Mouse (Mus musculus): ENCODE measurements around the gene Ccnf.

DNA sequence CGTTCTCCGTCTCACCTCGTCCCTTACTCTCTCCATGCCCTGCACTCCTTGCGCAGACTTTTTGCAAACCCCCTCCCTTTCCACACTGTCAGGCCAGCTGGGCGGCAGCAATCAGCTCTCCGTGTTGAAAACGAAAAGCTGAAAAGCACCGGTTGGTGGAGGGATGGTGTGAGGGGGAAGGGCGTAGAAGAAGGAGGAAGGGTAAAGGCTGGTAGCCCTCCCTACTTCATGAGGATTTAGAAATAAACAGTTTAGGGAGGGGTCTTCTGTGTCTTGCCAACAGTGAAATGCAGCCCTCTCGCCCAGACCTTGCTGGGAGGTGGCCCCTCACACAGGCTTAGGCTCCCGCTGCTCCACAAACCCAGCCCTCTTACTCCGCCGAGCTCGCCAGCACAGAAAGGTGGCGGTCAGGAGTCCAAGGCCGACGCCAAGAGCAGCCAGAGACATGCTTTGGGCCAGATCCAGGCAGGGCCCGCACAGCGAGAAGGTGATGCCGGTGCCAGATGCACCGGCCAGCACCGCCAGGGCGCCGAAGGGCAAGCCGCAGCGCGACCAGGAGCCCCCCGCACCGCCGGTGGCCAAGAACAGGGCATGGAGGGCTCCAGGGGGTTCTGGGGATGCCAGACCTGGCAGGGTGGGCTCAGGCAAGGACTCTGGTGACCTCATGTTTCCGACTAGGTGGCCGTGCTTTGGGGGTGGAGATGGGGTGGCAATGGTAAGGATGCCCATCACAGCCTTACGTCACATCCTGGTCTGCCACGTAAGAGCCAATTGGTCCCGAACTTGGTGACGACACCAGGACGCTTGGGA, 39.4 kb downstream of the Ccnf start:
- TF ChIP-seq CTCF (IDR thresholded peaks at IDR 0.05), result no peak
- no peak for TF ChIP-seq EP300 (IDR thresholded peaks at IDR 0.05)
